Mouse (Mus musculus): Measurements from ENCODE around the gene Gcdh.

The Gcdh gene

GRCm38 (mm10) chr8:84872309-84872965 is 21.3 kb downstream of the Gcdh start:
- DNase-seq (ENCODE audit: low spot score in 2 of 2) = peak in 1 of 2 experiments; percentile 34

- peak; percentile 79 to 87 for DNase-seq (ENCODE audit: low spot score in 2 of 2)
These were observed 22.1 kb downstream of the Gcdh start, which contains the start of gene Syce2 for GRCm38 (mm10) chr8:84871376-84872308. TSS of gene Syce2 (plus strand) at chr8:84872111.

DNA sequence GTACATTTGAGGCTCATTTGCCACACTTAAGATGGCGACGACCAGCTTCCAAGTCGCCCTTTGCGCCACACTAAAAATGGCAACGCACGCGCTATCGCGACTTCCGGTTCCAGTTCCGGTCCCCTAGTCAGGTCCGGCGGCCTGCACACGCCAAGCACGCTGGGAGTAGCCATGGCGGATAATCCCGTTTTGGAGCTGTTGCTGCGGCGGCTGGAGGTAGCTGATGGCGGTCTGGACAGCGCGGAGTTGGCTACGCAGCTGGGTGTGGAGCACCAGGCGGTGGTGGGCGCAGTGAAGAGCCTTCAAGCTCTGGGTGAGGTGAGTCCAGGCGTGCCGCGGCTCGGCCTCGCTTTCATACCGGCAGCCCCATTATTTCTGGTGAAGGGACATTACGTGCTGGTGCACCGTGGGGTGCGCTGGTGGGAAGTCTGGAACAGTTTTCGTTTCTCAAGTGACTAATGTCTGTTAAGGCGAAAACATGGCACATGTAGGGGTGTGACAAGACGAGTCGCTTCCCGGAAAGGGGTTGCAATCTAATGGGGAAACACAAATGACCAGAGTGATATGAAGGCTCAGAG is 36.8 kb downstream of the Gcdh start, which contains the start of gene Farsa:
TSS of gene Farsa (plus strand) at position 126 of the 578 bp plus-strand sequence.
- DNase-seq (ENCODE audit: low spot score in 2 of 2) = peak; percentile 88 to 93

GRCm38 (mm10) chr8:84856434-84856833 is 37.3 kb downstream of the Gcdh start:
- DNase-seq (ENCODE audit: low spot score in 2 of 2) = no peak

DNA sequence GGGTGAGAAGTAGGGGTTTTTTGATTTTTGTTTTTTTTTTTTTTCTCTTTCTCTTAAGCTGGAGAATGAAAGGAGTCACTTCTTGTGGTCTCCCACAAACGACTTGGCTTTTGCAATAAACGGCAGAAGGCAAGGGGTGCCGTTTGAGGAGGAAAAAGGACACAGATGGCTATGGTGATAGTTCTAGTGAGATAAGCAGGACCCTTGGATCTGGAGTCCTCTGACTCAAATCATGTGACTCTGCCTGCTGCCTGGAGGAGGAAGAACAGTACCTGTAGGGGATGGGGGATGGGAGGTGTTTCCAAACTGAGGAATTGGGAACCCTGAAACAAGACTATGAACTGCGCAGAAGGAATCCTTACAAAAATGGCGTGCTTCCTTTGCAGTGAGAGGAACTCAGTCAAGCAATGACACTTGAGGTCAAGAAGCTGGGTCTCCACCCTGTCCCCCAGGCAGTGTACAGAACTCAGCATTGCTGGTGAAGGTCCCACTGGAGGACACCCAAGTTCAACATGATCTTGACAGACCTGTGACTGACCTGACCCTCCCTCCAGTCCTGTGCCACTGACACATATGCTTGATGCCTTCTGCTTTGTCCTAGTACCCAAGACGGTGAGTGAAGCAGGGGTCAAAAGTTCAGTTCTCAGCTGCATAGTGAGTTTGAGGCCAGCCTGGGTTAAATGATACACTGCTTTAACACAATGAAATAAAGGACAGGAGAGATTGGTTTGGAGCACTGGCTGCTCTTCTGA is 45.9 kb downstream of the Gcdh start:
- no peak for DNase-seq (ENCODE audit: low spot score in 2 of 2)

- peak; percentile 100 for DNase-seq (ENCODE audit: low spot score in 2 of 2)
These were observed 46.8 kb downstream of the Gcdh start, which contains the start of gene Calr for GRCm38 (mm10) chr8:84846722-84847572. TSS of gene Calr (minus strand) at chr8:84846934.

- DNase-seq (ENCODE audit: low spot score in 2 of 2) = no peak
These were observed 47.5 kb downstream of the Gcdh start for GRCm38 (mm10) chr8:84846094-84846721.

- peak; percentile 45 to 52 for DNase-seq (ENCODE audit: low spot score in 2 of 2)
These were observed 48.2 kb downstream of the Gcdh start for GRCm38 (mm10) chr8:84845355-84846093.

- DNase-seq (ENCODE audit: low spot score in 2 of 2) = no peak
These were observed 49.2 kb downstream of the Gcdh start for GRCm38 (mm10) chr8:84844397-84845070.

GRCm38 (mm10) chr8:84841514-84841913 is 52.2 kb downstream of the Gcdh start:
- DNase-seq (ENCODE audit: low spot score in 2 of 2) = no peak

- DNase-seq (ENCODE audit: low spot score in 2 of 2) = peak; percentile 92 to 93
These were observed 53.3 kb downstream of the Gcdh start, which contains the start of gene Rad23a for GRCm38 (mm10) chr8:84840248-84840999. TSS of gene Rad23a (minus strand) at chr8:84840665.

- no peak for DNase-seq (ENCODE audit: low spot score in 2 of 2)
These were observed 53.9 kb downstream of the Gcdh start for GRCm38 (mm10) chr8:84839875-84840247.

GRCm38 (mm10) chr8:84839411-84839810 is 54.3 kb downstream of the Gcdh start:
- DNase-seq (ENCODE audit: low spot score in 2 of 2) = no peak

GRCm38 (mm10) chr8:84838513-84838912 is 55.2 kb downstream of the Gcdh start:
- DNase-seq (ENCODE audit: low spot score in 2 of 2) = peak; percentile 70 to 84

GRCm38 (mm10) chr8:84837912-84838470 is 55.7 kb downstream of the Gcdh start:
- no peak for DNase-seq (ENCODE audit: low spot score in 2 of 2)

DNA sequence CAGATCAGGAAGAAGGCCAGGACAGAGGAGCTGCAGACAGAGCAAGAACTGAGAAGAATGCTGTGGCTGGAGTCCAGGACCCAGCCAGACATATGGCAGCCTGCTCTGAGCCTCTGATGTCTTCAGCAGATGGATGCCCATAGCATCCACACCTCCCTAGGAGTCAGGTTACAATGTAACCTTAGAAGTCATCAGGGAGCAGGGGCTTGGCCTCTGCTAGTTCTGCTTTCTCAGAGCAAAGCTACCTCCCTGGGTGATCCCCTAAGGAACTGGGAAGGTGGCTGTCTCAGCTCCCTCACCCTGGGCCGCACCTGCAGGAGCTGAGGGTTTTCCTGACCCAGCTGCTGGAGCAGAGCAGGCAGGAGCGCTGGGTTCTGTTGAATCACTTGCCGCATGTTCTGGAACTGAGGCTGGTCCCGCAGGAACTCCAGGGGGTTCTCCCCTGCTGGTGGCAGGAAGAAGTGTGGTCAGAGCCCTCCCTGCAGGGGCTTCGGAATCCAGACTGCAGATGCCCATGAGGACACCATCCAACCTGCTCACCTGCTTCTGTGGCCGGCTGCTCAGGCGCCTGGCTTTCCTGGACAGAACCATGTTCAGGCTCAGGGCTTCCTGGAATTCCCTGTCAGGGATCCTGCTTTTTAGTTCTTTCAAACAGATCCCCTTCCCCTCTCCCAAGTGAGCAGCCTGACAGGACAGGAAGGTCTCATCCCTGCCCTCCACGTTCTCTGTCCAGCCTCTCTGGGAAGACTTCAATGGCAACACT is 56.4 kb downstream of the Gcdh start:
- DNase-seq (ENCODE audit: low spot score in 2 of 2) = no peak

Measured in spleen, postnatal 36 days (tissue).